Mouse (Mus musculus) ES-Bruce4 (cell line): Measurements from ENCODE around the gene Prdm11. TPM values are rescaled to one million over a fixed set of nuclear protein-coding genes. Genes with fewer than 3 reads are reported as not detected.

ENCODE experiments used
- H3K27ac ChIP-seq: 2 replicates; pipeline ENCODE4 v1.5.1; 2012; ENCODE audit warnings: low read length, inconsistent platforms; ENCODE audit not compliant: insufficient read depth
- H3K27me3 ChIP-seq: 2 replicates; pipeline ENCODE4 v1.6.1; 2012; ENCODE audit warnings: mild to moderate bottlenecking, low read length, inconsistent platforms; ENCODE audit not compliant: control insufficient read depth, poor library complexity, insufficient read depth, severe bottlenecking
- H3K36me3 ChIP-seq: 2 replicates; pipeline ENCODE4 v1.6.1; 2012; ENCODE audit warnings: inconsistent platforms, mild to moderate bottlenecking, low read length, moderate library complexity; ENCODE audit not compliant: control insufficient read depth, poor library complexity, insufficient read depth, severe bottlenecking
- H3K4me1 ChIP-seq: one replicate; pipeline ENCODE4 v1.8.1; 2011; ENCODE audit warnings: low read length; ENCODE audit not compliant: control insufficient read depth, insufficient read depth
- H3K4me3 ChIP-seq: 2 replicates; pipeline ENCODE4 v1.5.1; 2011; ENCODE audit warnings: low read depth, mild to moderate bottlenecking, low read length
- H3K9ac ChIP-seq: 2 replicates; pipeline ENCODE4 v1.6.1; 2012; ENCODE audit warnings: low read depth, mild to moderate bottlenecking, inconsistent platforms; ENCODE audit not compliant: poor library complexity, severe bottlenecking
- H3K9me3 ChIP-seq: replicated peaks from 2 replicates; pipeline ENCODE4 v1.6.1; 2012; ENCODE audit warnings: mild to moderate bottlenecking, low read length, inconsistent platforms; ENCODE audit not compliant: control insufficient read depth, poor library complexity, insufficient read depth, severe bottlenecking
- CTCF ChIP-seq: IDR thresholded peaks from one replicate; pipeline ENCODE4 v1.8.1; 2011; ENCODE audit warnings: low read depth, low read length
- EP300 ChIP-seq: IDR thresholded peaks from 2 replicates; pipeline ENCODE4 v1.6.1; 2011; ENCODE audit warnings: low read depth, low read length; ENCODE audit not compliant: insufficient read depth
- POLR2A ChIP-seq: IDR thresholded peaks from one replicate; pipeline ENCODE4 v1.8.1; 2011; ENCODE audit warnings: low read length; ENCODE audit not compliant: insufficient read depth
- polyA plus RNA-seq: library from polyadenylated mRNA; stranded (reverse); fragments of >200 nt; gene quantifications from 2 replicates; pipeline ENCODE4 v1.2.4, GENCODE M21; 2011; ENCODE audit warnings: low read depth; ENCODE audit not compliant: missing spikeins, insufficient read depth, insufficient read length

The Prdm11 gene
- polyA plus RNA-seq, 1 experiment: 2.1 TPM

DNA sequence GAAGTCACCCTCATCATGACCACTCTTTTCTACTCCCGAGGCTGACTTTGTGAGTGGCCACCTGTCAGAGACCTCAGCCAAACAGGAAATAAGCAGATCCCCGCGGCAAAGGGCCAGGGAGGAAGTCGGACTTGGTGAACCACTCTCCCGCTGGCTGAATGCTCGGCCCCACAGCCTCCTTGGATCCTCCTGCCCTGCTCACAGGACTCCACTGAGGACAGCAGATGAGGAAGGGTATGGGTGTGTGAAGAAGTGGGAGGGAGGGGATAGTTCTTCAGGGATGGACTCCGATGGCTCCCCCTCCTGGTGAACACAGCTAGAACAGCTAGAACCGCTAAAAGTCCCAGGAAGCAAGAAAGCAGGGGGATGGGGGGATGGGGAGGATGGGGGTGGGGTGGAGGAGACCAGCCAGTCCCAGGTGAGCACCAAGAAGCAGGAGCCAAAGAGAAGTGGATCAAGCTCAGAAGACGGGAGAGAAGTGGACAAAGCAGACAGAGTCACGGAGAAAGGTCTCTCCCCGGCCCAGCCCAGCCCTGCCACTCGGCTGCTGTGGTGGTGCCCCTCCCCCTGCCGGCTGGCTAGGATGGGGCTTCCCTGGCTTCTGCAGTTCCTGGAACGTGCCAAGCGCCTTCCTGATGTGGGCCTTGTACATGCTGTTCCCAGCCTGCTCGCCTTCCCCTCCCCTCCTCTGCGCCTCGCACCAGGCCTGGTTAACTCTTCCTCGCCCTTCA is 57.9 kb downstream of the Prdm11 start:
- Histone ChIP-seq H3K27ac (no peak overlapping the region), H3K4me3 (no peak overlapping the region), H3K9me3 (no peaks in the 10 kb centered on the region), H3K36me3 (no peaks in the 10 kb centered on the region), H3K9ac (no peak overlapping the region), H3K4me1 (no peaks in the 10 kb centered on the region), H3K27me3 (no peaks in the 10 kb centered on the region)
- no peak for TF ChIP-seq POLR2A
- peak; percentile 61 for TF ChIP-seq CTCF

DNA sequence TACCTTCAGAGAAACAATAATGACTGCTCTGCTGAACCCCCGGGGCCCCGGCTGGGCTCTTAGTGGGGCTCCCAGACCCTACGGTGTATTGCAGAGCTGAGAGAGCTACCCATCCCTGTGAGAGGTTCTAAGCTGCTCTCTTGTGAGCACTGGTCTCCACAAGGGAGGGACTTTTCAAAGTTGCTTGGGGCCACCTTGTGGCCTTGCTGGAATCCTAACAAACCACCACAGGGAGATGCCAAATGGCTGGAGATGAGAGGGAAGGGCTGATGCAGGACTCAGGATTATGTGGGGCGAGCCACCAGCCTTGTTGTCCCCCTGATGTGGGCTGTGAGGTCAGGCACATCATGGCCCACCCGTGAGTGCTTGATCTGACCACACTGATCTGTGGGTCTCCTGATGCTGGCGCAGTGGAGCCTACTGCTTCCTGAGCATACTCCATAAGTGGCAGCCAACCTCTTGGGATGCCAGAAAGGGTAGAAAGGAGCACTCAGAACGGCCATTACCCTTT is 58.8 kb downstream of the Prdm11 start:
- Histone ChIP-seq H3K27me3 (no peaks in the 10 kb centered on the region), H3K9ac (no peak overlapping the region), H3K27ac (no peak overlapping the region), H3K9me3 (no peaks in the 10 kb centered on the region), H3K4me1 (no peaks in the 10 kb centered on the region), H3K36me3 (no peaks in the 10 kb centered on the region), H3K4me3 (no peak overlapping the region)
- no peak for TF ChIP-seq CTCF
- TF ChIP-seq EP300: no peak
- TF ChIP-seq POLR2A: no peak

GRCm38 (mm10) chr2:92985600-92985999 is 60.4 kb downstream of the Prdm11 start:
- TF ChIP-seq CTCF (no peak), EP300 (no peak), POLR2A (no peak)
- Histone ChIP-seq H3K36me3 (no peaks in the 10 kb centered on the region), H3K9ac (no peak overlapping the region), H3K4me1 (no peaks in the 10 kb centered on the region), H3K4me3 (no peak overlapping the region), H3K9me3 (no peaks in the 10 kb centered on the region), H3K27me3 (no peaks in the 10 kb centered on the region), H3K27ac (no peak overlapping the region)

DNA sequence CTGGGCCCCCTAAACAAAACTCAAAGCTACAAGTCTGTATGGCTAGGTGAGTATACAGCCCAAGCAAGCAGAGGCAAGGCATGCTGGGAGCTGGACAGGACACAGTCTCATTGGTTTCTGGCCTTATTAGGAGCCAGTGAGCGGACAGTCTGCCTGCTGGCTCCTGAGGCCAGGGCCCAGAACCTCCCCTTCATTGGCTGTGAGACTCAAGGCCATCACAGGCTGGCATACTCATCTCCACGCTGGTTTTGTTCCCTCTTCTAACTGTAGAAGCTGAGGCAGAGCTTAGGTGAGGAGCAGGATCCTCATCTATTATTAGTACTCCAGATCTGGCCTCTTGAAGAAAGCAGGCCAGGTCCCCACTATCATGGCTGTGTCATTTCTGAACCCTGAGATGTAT is 60.8 kb downstream of the Prdm11 start:
- Histone ChIP-seq H3K9ac (no peak overlapping the region), H3K27ac (no peak overlapping the region), H3K9me3 (no peaks in the 10 kb centered on the region), H3K36me3 (no peaks in the 10 kb centered on the region), H3K4me1 (no peaks in the 10 kb centered on the region), H3K27me3 (no peaks in the 10 kb centered on the region), H3K4me3 (no peak overlapping the region)
- TF ChIP-seq POLR2A (no peak), CTCF (no peak), EP300 (no peak)

GRCm38 (mm10) chr2:92984321-92985108 is 61.5 kb downstream of the Prdm11 start:
- TF ChIP-seq EP300 (no peak), CTCF (no peak), POLR2A (no peak)
- H3K4me3 ChIP-seq: no peak overlapping the region
- no peaks in the 10 kb centered on the region for H3K27me3 ChIP-seq
- H3K27ac ChIP-seq: no peak overlapping the region
- H3K9me3 ChIP-seq: no peaks in the 10 kb centered on the region
- H3K4me1 ChIP-seq: no peaks in the 10 kb centered on the region
- no peaks in the 10 kb centered on the region for H3K36me3 ChIP-seq
- no peak overlapping the region for H3K9ac ChIP-seq

- no peaks in the 10 kb centered on the region for H3K9me3 ChIP-seq
- H3K36me3 ChIP-seq: no peaks in the 10 kb centered on the region
These were observed 62.7 kb downstream of the Prdm11 start for GRCm38 (mm10) chr2:92983273-92983620.

More at GRCm38 (mm10) chr2:92983273-92983620, 62.7 kb downstream of the Prdm11 start:
- Histone ChIP-seq H3K9ac (no peak overlapping the region), H3K27me3 (no peaks in the 10 kb centered on the region), H3K4me1 (no peaks in the 10 kb centered on the region), H3K27ac (no peak overlapping the region), H3K4me3 (no peak overlapping the region)
- no peak for TF ChIP-seq POLR2A
- TF ChIP-seq EP300: no peak
- TF ChIP-seq CTCF: no peak
